Mouse (Mus musculus) hindbrain, embryonic 11.5 days (tissue): Measurements from ENCODE around the gene Tube1. TPM values are rescaled to one million over a fixed set of nuclear protein-coding genes. Genes with fewer than 3 reads are reported as not detected.
"Not testable (repeated sequence)": the region's sequence is repeated elsewhere in the genome, so short reads cannot be mapped to it uniquely, and the experiment has no call there.

Experiments used
- ATAC-seq: fragments of 200-750 bp; cut with Nextera tagmentation; 2 replicates; pipeline ENCODE4 v1.8.0; 2017; ENCODE audit warnings: mild to moderate bottlenecking, moderate TSS enrichment, moderate library complexity; ENCODE audit not compliant: low FRiP score
- DNase-seq: peaks from one replicate; pipeline ENCODE4 v3.0.0-alpha.2; 2015; ENCODE audit warnings: low spot score
- H3K27ac ChIP-seq: fragments of 300-500 bp; sonication (generic); 2 replicates; pipeline ENCODE4 v1.5.1; 2014; ENCODE audit warnings: mild to moderate bottlenecking, low read depth, low read length
- H3K27me3 ChIP-seq: fragments of 300-500 bp; sonication (generic); 2 replicates; pipeline ENCODE4 v1.6.1; 2014; ENCODE audit warnings: mild to moderate bottlenecking, low read length, moderate library complexity, mixed read lengths; ENCODE audit not compliant: control insufficient read depth, insufficient read depth
- H3K36me3 ChIP-seq: fragments of 300-500 bp; sonication (generic); 2 replicates; pipeline ENCODE4 v1.6.1; 2014; ENCODE audit warnings: mild to moderate bottlenecking, low read length, moderate library complexity, mixed read lengths; ENCODE audit not compliant: control insufficient read depth, insufficient read depth
- H3K4me1 ChIP-seq: fragments of 300-500 bp; sonication (generic); replicated peaks from 2 replicates; pipeline ENCODE4 v1.6.1; 2014; ENCODE audit warnings: low read length, mixed read lengths; ENCODE audit not compliant: control insufficient read depth, insufficient read depth
- H3K4me2 ChIP-seq: fragments of 300-500 bp; sonication (generic); replicated peaks from 2 replicates; pipeline ENCODE4 v1.6.1; 2014; ENCODE audit warnings: mild to moderate bottlenecking, low read depth, low read length
- H3K4me3 ChIP-seq: fragments of 300-500 bp; sonication (generic); 2 replicates; pipeline ENCODE4 v1.5.1; 2014; ENCODE audit warnings: low read depth, low read length
- H3K9ac ChIP-seq: fragments of 300-500 bp; sonication (generic); 2 replicates; pipeline ENCODE4 v1.6.1; 2014; ENCODE audit warnings: low read depth, low read length
- H3K9me3 ChIP-seq: fragments of 300-500 bp; sonication (generic); 2 replicates; pipeline ENCODE4 v1.6.1; 2016; ENCODE audit warnings: low read length; ENCODE audit not compliant: control insufficient read depth
- WGBS: fragments of 180-500 bp; shearing (Covaris S2); extraction: QIAGEN DNeasy Blood & Tissue Kit; methylation state at CpG from one replicate; pipeline ENCODE4 v1.1.7; 2014; 5-methylcytosine and 5-hydroxymethylcytosine counted together
- polyA plus RNA-seq: library from polyadenylated mRNA; unstranded; fragments of >200 nt; fragmentation: Nextera tagmentation; extraction: Ambion mirVana; gene quantifications from 2 replicates; pipeline ENCODE4 v1.2.1, GENCODE M21; 2014

Gene Tube1
- polyA plus RNA-seq, 1 experiment from 2014 or later, result 22.7 TPM

GRCm38 (mm10) chr10:39171603-39172539 lies 38.1 kb downstream of the Tube1 start:
- Histone ChIP-seq H3K9ac (peak overlapping the region; percentile 44), H3K4me1 (peaks cover 5% of the 10 kb centered on the region; the same call in 1 of the 2 replicates), H3K27me3 (no peaks in the 10 kb centered on the region), H3K4me3 (peak overlapping the region; percentile 29), H3K9me3 (no peaks in the 10 kb centered on the region), H3K36me3 (no peaks in the 10 kb centered on the region), H3K4me2 (peak overlapping the region; percentile 45), H3K27ac (peak overlapping the region; percentile 78)
- ATAC-seq (peak; percentile 82), DNase-seq (peak; percentile 94)
- 11% methylated on average over 26 of the region's 26 CpGs for WGBS

- peak overlapping the region; percentile 64 for H3K27ac ChIP-seq
- no peaks in the 10 kb centered on the region for H3K36me3 ChIP-seq
- DNase-seq (peak; percentile 30), ATAC-seq (no peak)
- H3K4me3 ChIP-seq, result no peak overlapping the region
- H3K9ac ChIP-seq, result no peak overlapping the region
- no peaks in the 10 kb centered on the region for H3K27me3 ChIP-seq
- H3K9me3 ChIP-seq, result no peaks in the 10 kb centered on the region
- H3K4me2 ChIP-seq, result no peak overlapping the region
- H3K4me1 ChIP-seq, result peaks cover 5% of the 10 kb centered on the region; the same call in 1 of the 2 replicates
- 71% methylated on average over 6 of the region's 6 CpGs for WGBS
Observed at GRCm38 (mm10) chr10:39172540-39172931, 38.8 kb downstream of the Tube1 start.

GRCm38 (mm10) chr10:39173077-39173476 lies 39.3 kb downstream of the Tube1 start:
- Histone ChIP-seq H3K4me3 (no peak overlapping the region), H3K9ac (no peak overlapping the region; the same call in 1 of the 2 replicates), H3K27me3 (no peaks in the 10 kb centered on the region), H3K9me3 (no peaks in the 10 kb centered on the region), H3K4me1 (peaks cover 5% of the 10 kb centered on the region; the same call in 1 of the 2 replicates), H3K4me2 (no peak overlapping the region), H3K27ac (peak overlapping the region; percentile 64; the same call in 1 of the 2 replicates), H3K36me3 (no peaks in the 10 kb centered on the region)
- WGBS, result 42% methylated on average over 13 of the region's 13 CpGs
- ATAC-seq (no peak), DNase-seq (peak; percentile 45)

GRCm38 (mm10) chr10:39176981-39177380 lies 43.2 kb downstream of the Tube1 start:
- Histone ChIP-seq H3K36me3 (no peaks in the 10 kb centered on the region), H3K27me3 (no peaks in the 10 kb centered on the region), H3K9ac (no peak overlapping the region), H3K4me1 (peaks cover 5% of the 10 kb centered on the region; the same call in 1 of the 2 replicates), H3K4me2 (no peak overlapping the region), H3K27ac (no peak overlapping the region), H3K4me3 (no peak overlapping the region), H3K9me3 (no peaks in the 10 kb centered on the region)
- no peak for DNase-seq
- WGBS, result 88% methylated on average over 5 of the region's 5 CpGs
- ATAC-seq, result no peak

GRCm38 (mm10) chr10:39184864-39185544 lies 51.2 kb downstream of the Tube1 start:
- ATAC-seq, result no peak
- DNase-seq, result no peak

GRCm38 (mm10) chr10:39185545-39185906 lies 51.8 kb downstream of the Tube1 start:
- ATAC-seq, result no peak
- no peaks in the 10 kb centered on the region for H3K4me1 ChIP-seq
- H3K36me3 ChIP-seq, result no peaks in the 10 kb centered on the region
- 81% methylated on average over 4 of the region's 4 CpGs for WGBS
- no peak overlapping the region for H3K4me2 ChIP-seq
- no peaks in the 10 kb centered on the region for H3K27me3 ChIP-seq
- DNase-seq, result no peak
- no peak overlapping the region for H3K27ac ChIP-seq
- H3K9ac ChIP-seq, result no peak overlapping the region
- H3K4me3 ChIP-seq, result no peak overlapping the region
- H3K9me3 ChIP-seq, result no peaks in the 10 kb centered on the region

More at GRCm38 (mm10) chr10:39184864-39185544, 51.2 kb downstream of the Tube1 start:
- H3K27ac ChIP-seq, result no peak overlapping the region
- 88% methylated on average over 8 of the region's 8 CpGs for WGBS
- no peaks in the 10 kb centered on the region for H3K4me1 ChIP-seq
- no peak overlapping the region for H3K4me2 ChIP-seq
- H3K4me3 ChIP-seq, result no peak overlapping the region
- H3K9ac ChIP-seq, result no peak overlapping the region
- H3K36me3 ChIP-seq, result no peaks in the 10 kb centered on the region
- H3K27me3 ChIP-seq, result no peaks in the 10 kb centered on the region
- H3K9me3 ChIP-seq, result no peaks in the 10 kb centered on the region

GRCm38 (mm10) chr10:39192673-39193072 lies 58.9 kb downstream of the Tube1 start:
- no peak overlapping the region for H3K27ac ChIP-seq
- no peak overlapping the region for H3K4me2 ChIP-seq
- no peaks in the 10 kb centered on the region for H3K9me3 ChIP-seq
- ATAC-seq, result no peak
- DNase-seq, result no peak
- H3K9ac ChIP-seq, result no peak overlapping the region
- H3K27me3 ChIP-seq, result no peaks in the 10 kb centered on the region
- H3K4me3 ChIP-seq, result no peak overlapping the region
- WGBS, result 94% methylated on average over 3 of the region's 3 CpGs
- no peaks in the 10 kb centered on the region for H3K36me3 ChIP-seq
- no peaks in the 10 kb centered on the region for H3K4me1 ChIP-seq

- ATAC-seq, H3K27ac ChIP-seq, H3K36me3 ChIP-seq, H3K27me3 ChIP-seq, DNase-seq, H3K4me1 ChIP-seq, H3K9ac ChIP-seq, H3K9me3 ChIP-seq, H3K4me3 ChIP-seq, H3K4me2 ChIP-seq: not testable (repeated sequence)
- WGBS, result 93% methylated on average over 11 of the region's 11 CpGs
Observed at GRCm38 (mm10) chr10:39198216-39198615, 64.4 kb downstream of the Tube1 start.
